Mouse (Mus musculus): Measurements from ENCODE around the gene Itpr2. TPM values are rescaled to one million over a fixed set of nuclear protein-coding genes. Genes with fewer than 3 reads are reported as not detected.
A peak's percentile ranks its signal among the peaks of the same experiment; 100 is the strongest.

Gene Itpr2
- total RNA-seq, 4 experiments from 2014 or later = 13.5 to 18.2 (median 17.3) TPM

GRCm38 (mm10) chr6:146509891-146510290 is 7.9 kb upstream of the Itpr2 start:
- DNase-seq (ENCODE audit: low spot score in 2 of 2) = no peak

- DNase-seq (ENCODE audit: low spot score in 2 of 2) = no peak
These were observed 2.4 kb upstream of the Itpr2 start for GRCm38 (mm10) chr6:146504459-146504858.

- DNase-seq (ENCODE audit: low spot score in 2 of 2) = no peak
These were observed 833 bp upstream of the Itpr2 start for GRCm38 (mm10) chr6:146502856-146503255.

GRCm38 (mm10) chr6:146501316-146501865 is 632 bp downstream of the Itpr2 start:
- DNase-seq (ENCODE audit: low spot score in 2 of 2) = peak in 1 of 2 experiments; percentile 11

GRCm38 (mm10) chr6:146500771-146501170 is 1.3 kb downstream of the Itpr2 start:
- no peak for DNase-seq (ENCODE audit: low spot score in 2 of 2)

GRCm38 (mm10) chr6:146500206-146500605 is 1.8 kb downstream of the Itpr2 start:
- no peak for DNase-seq (ENCODE audit: low spot score in 2 of 2)

GRCm38 (mm10) chr6:146499566-146499965 is 2.5 kb downstream of the Itpr2 start:
- no peak for DNase-seq (ENCODE audit: low spot score in 2 of 2)

- DNase-seq (ENCODE audit: low spot score in 2 of 2) = no peak
These were observed 3.6 kb downstream of the Itpr2 start for GRCm38 (mm10) chr6:146498416-146498815.

GRCm38 (mm10) chr6:146497866-146498265 is 4.2 kb downstream of the Itpr2 start:
- no peak for DNase-seq (ENCODE audit: low spot score in 2 of 2)

GRCm38 (mm10) chr6:146497435-146497834 is 4.6 kb downstream of the Itpr2 start:
- no peak for DNase-seq (ENCODE audit: low spot score in 2 of 2)

- no peak for DNase-seq (ENCODE audit: low spot score in 2 of 2)
These were observed 10.3 kb downstream of the Itpr2 start for GRCm38 (mm10) chr6:146491680-146492079.

GRCm38 (mm10) chr6:146490416-146490960 is 11.5 kb downstream of the Itpr2 start:
- no peak for DNase-seq (ENCODE audit: low spot score in 2 of 2)

GRCm38 (mm10) chr6:146489841-146490240 is 12.2 kb downstream of the Itpr2 start:
- DNase-seq (ENCODE audit: low spot score in 2 of 2) = no peak

- DNase-seq (ENCODE audit: low spot score in 2 of 2) = no peak
These were observed 13.3 kb downstream of the Itpr2 start for GRCm38 (mm10) chr6:146488749-146489148.

GRCm38 (mm10) chr6:146487079-146487478 is 14.9 kb downstream of the Itpr2 start:
- DNase-seq (ENCODE audit: low spot score in 2 of 2) = no peak

GRCm38 (mm10) chr6:146486073-146486472 is 15.9 kb downstream of the Itpr2 start:
- DNase-seq (ENCODE audit: low spot score in 2 of 2) = no peak

GRCm38 (mm10) chr6:146481441-146481840 is 20.6 kb downstream of the Itpr2 start:
- DNase-seq (ENCODE audit: low spot score in 2 of 2) = no peak

GRCm38 (mm10) chr6:146480925-146481324 is 21.1 kb downstream of the Itpr2 start:
- no peak for DNase-seq (ENCODE audit: low spot score in 2 of 2)

GRCm38 (mm10) chr6:146478888-146479683 is 22.9 kb downstream of the Itpr2 start:
- no peak for DNase-seq (ENCODE audit: low spot score in 2 of 2)

- DNase-seq (ENCODE audit: low spot score in 2 of 2) = no peak
These were observed 25.2 kb downstream of the Itpr2 start for GRCm38 (mm10) chr6:146476865-146477264.

GRCm38 (mm10) chr6:146474166-146474565 is 27.9 kb downstream of the Itpr2 start:
- DNase-seq (ENCODE audit: low spot score in 2 of 2) = no peak

GRCm38 (mm10) chr6:146473216-146473955 is 28.6 kb downstream of the Itpr2 start:
- no peak for DNase-seq (ENCODE audit: low spot score in 2 of 2)

All from left cerebral cortex, adult 8-10 months (tissue).